7 mouse cellular contexts compared by ENCODE assay signal in the genomic region with DNA sequence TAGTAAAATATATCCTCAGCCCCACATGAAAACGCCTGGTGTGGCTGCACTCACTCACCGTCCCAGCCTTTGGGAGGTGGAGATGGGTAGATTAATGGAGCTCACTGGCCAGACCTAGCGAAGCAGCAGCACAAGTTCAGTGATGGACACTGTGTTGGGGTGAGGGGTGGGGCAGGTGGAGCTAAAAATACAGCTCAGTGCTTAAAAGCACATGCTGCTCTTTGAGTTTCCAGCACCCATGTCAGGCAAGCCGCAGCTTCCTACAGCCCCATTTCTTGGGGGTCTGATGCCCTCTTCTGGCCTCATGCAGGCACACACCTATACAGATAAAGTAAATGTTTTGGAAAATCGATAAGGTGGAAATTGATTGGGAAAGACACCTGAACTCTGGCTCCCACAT.
A peak's percentile ranks its signal among the peaks of the same experiment; 100 is the strongest.
DNase-seq lines count a peak whose midpoint lies in the region; ATAC-seq lines count a peak whose summit lies in the region.

No protein-coding gene starts in this region.

- H3K4me3 ChIP-seq in heart, embryonic 15.5 days: no peak overlapping the region
- H3K4me3 ChIP-seq in limb, embryonic 10.5 days: no peak overlapping the region

- H3K27ac ChIP-seq in heart, embryonic 15.5 days: peak overlapping the region; percentile 78
- H3K27ac ChIP-seq in limb, embryonic 10.5 days: peak overlapping the region; percentile 46; the same call in 1 of the 2 replicates

- no peak overlapping the region for H3K9ac ChIP-seq in heart, embryonic 15.5 days

- peak; percentile 60 for ATAC-seq in heart, embryonic 15.5 days (replicated peaks; ENCODE audit: insufficient number of reproducible peaks, insufficient read depth, low FRiP score, low read depth)

- peaks cover 21% of the 10 kb centered on the region for H3K4me1 ChIP-seq in heart, embryonic 15.5 days (replicated peaks)
- H3K4me1 ChIP-seq in limb, embryonic 10.5 days: peaks cover 9% of the 10 kb centered on the region; the same call in 1 of the 2 replicates

- no peaks in the 10 kb centered on the region for H3K9me3 ChIP-seq in heart, embryonic 15.5 days (replicated peaks)
- no peaks in the 10 kb centered on the region for H3K9me3 ChIP-seq in limb, embryonic 10.5 days (replicated peaks)

- peaks cover 5% of the 10 kb centered on the region; the same call in 1 of the 2 replicates for H3K36me3 ChIP-seq in heart, embryonic 15.5 days
- peaks cover 14% of the 10 kb centered on the region for H3K36me3 ChIP-seq in limb, embryonic 10.5 days

- H3K27me3 ChIP-seq in heart, embryonic 15.5 days: no peaks in the 10 kb centered on the region
- H3K27me3 ChIP-seq in limb, embryonic 10.5 days (ENCODE audit: low read depth, poor library complexity, severe bottlenecking): no peaks in the 10 kb centered on the region

- no peak overlapping the region; the same call in 1 of the 2 replicates for H3K4me2 ChIP-seq in heart, embryonic 15.5 days

- 26% methylated on average over 5 of the region's 5 CpGs for WGBS in heart, embryonic 15.5 days
- WGBS in limb, embryonic 10.5 days: 29% methylated on average over 5 of the region's 5 CpGs

- peak; percentile 71 for DNase-seq in ES-CJ7 (ENCODE audit: low read depth, low spot score)
- DNase-seq in adrenal gland, postnatal 14 days: peak; percentile 27
- peak; percentile 44 for DNase-seq in limb, embryonic 10.5 days (ENCODE audit: low spot score)
- DNase-seq in naive thymus-derived CD4-positive, alpha-beta T cell, adult 2 months (ENCODE audit: low read depth): peak; percentile 58
- DNase-seq in right cerebral cortex, postnatal 10 days (ENCODE audit: low spot score in 2 of 2): no peak
- no peak for DNase-seq in layer of hippocampus, postnatal 14 days (ENCODE audit: low spot score in 2 of 2)

Comparison
In these comparisons a context has a peak if more than half of its experiments do, and no peak if none do; other contexts are left out.
1. DNase-seq: peak in ES-CJ7 (single experiment), adrenal gland, postnatal 14 days (single experiment), limb, embryonic 10.5 days (single experiment) and naive thymus-derived CD4-positive, alpha-beta T cell, adult 2 months (single experiment); none in right cerebral cortex, postnatal 10 days (0 of 2) and layer of hippocampus, postnatal 14 days (0 of 2).